Mouse (Mus musculus): ENCODE data around the gene Apbb2. TPM values are rescaled to one million over a fixed set of nuclear protein-coding genes. Genes with fewer than 3 reads are reported as not detected.
A peak's percentile ranks its signal among the peaks of the same experiment; 100 is the strongest.

Gene Apbb2
- polyA plus RNA-seq, 1 experiment from 2014 or later = 27.8 TPM

- H3K4me3 ChIP-seq (ENCODE audit: low read depth, low read length) = no peak overlapping the region
- H3K9ac ChIP-seq (replicated peaks; ENCODE audit: low read length) = no peak overlapping the region
- ATAC-seq (replicated peaks; ENCODE audit: insufficient number of reproducible peaks, low FRiP score, low TSS enrichment, low read depth) = no peak
- H3K36me3 ChIP-seq (replicated peaks; ENCODE audit: control insufficient read depth, insufficient read depth, low read depth, low read length) = no peaks in the 10 kb centered on the region
- no peak overlapping the region for H3K4me2 ChIP-seq (ENCODE audit: low read depth, low read length)
- WGBS = 31% methylated on average over 9 of the region's 9 CpGs
- H3K9me3 ChIP-seq (replicated peaks; ENCODE audit: control insufficient read depth, low read length) = no peaks in the 10 kb centered on the region
- H3K27me3 ChIP-seq (ENCODE audit: control insufficient read depth, insufficient read depth, low read length) = no peaks in the 10 kb centered on the region
- no peak overlapping the region for H3K27ac ChIP-seq (replicated peaks; ENCODE audit: low read depth, low read length)
- H3K4me1 ChIP-seq (ENCODE audit: control insufficient read depth, insufficient read depth, low read length) = no peaks in the 10 kb centered on the region; the same call in 1 of the 2 replicates
- DNase-seq (ENCODE audit: low spot score) = no peak
Observed at GRCm38 (mm10) chr5:66535566-66536236, 82.9 kb downstream of the Apbb2 start.

DNA sequence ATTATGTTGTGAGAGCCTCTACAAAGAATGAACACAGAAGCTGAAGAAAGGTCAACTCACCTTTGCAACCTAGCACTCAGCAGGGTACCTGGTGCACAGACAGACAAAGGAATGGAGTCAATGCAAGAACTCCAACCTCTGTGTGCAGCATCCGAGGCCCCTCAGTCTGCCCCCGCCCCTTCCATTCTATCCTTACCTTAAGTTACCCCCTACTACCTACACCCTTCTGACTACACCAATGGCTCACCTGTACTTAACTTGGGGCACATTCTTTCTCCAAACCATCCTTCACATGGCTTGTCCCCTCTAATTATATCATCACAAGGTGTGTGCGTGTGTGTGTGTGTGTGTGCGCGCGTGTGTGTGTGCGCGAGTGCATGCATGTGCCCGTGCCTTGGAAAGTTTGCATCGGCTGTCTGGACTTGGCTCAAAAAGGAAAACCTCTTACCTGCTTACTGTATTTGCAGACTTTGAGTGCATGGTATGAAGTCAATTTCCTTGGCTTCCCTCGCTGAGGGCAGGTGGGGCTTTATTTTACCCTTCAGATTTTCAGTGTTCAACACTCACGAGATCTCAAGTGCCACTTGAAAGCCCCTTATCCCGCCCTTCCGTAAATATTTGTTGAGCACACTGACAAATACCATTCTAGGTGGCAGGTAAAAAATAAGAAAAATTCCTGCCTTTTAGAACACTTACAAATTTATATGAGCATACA lies 84.7 kb downstream of the Apbb2 start:
- Histone ChIP-seq H3K27me3 (ENCODE audit: control insufficient read depth, insufficient read depth, low read length) (no peaks in the 10 kb centered on the region), H3K4me3 (ENCODE audit: low read depth, low read length) (no peak overlapping the region), H3K36me3 (replicated peaks; ENCODE audit: control insufficient read depth, insufficient read depth, low read depth, low read length) (no peaks in the 10 kb centered on the region; the same call in 1 of the 2 replicates), H3K4me2 (ENCODE audit: low read depth, low read length) (no peak overlapping the region), H3K27ac (replicated peaks; ENCODE audit: low read depth, low read length) (no peak overlapping the region), H3K9me3 (replicated peaks; ENCODE audit: control insufficient read depth, low read length) (no peaks in the 10 kb centered on the region), H3K4me1 (ENCODE audit: control insufficient read depth, insufficient read depth, low read length) (no peaks in the 10 kb centered on the region; the same call in 1 of the 2 replicates), H3K9ac (replicated peaks; ENCODE audit: low read length) (no peak overlapping the region)
- ATAC-seq (replicated peaks; ENCODE audit: insufficient number of reproducible peaks, low FRiP score, low TSS enrichment, low read depth) = no peak
- 93% methylated on average over 14 of the region's 14 CpGs for WGBS
- DNase-seq (ENCODE audit: low spot score) = no peak

GRCm38 (mm10) chr5:66532827-66533226 lies 85.8 kb downstream of the Apbb2 start:
- Histone ChIP-seq H3K27me3 (ENCODE audit: control insufficient read depth, insufficient read depth, low read length) (no peaks in the 10 kb centered on the region), H3K4me1 (ENCODE audit: control insufficient read depth, insufficient read depth, low read length) (no peaks in the 10 kb centered on the region; the same call in 1 of the 2 replicates)
- no peak for DNase-seq (ENCODE audit: low spot score)

DNA sequence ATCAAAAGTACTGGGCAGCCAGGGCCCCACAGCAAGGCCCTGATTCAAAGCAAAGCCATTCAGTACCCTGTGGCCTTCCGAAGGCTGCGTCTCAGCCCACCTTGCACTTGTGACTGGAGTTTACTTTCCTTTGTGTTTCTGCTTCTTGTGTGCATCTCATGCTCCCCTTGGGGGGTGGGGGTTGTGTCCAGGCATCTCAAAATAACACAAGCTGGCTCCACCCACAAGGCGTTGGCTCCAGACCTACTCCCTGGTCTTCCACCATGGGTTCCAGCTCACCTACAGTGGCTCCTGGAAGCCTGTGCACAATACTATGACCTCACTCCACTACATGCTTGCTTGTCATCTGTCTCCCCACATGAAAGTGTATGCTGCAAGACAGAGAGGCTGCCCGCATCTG lies 88.2 kb downstream of the Apbb2 start:
- H3K27me3 ChIP-seq (ENCODE audit: control insufficient read depth, insufficient read depth, low read length) = no peaks in the 10 kb centered on the region
- no peak for ATAC-seq (replicated peaks; ENCODE audit: insufficient number of reproducible peaks, low FRiP score, low TSS enrichment, low read depth)
- no peaks in the 10 kb centered on the region for H3K9me3 ChIP-seq (replicated peaks; ENCODE audit: control insufficient read depth, low read length)
- no peak overlapping the region for H3K4me3 ChIP-seq (ENCODE audit: low read depth, low read length)
- H3K4me1 ChIP-seq (ENCODE audit: control insufficient read depth, insufficient read depth, low read length) = peaks cover 6% of the 10 kb centered on the region
- DNase-seq (ENCODE audit: low spot score) = no peak
- H3K36me3 ChIP-seq (replicated peaks; ENCODE audit: control insufficient read depth, insufficient read depth, low read depth, low read length) = no peaks in the 10 kb centered on the region; the same call in 1 of the 2 replicates
- no peak overlapping the region for H3K4me2 ChIP-seq (ENCODE audit: low read depth, low read length)
- WGBS = 86% methylated on average over 4 of the region's 4 CpGs
- no peak overlapping the region for H3K27ac ChIP-seq (replicated peaks; ENCODE audit: low read depth, low read length)
- no peak overlapping the region for H3K9ac ChIP-seq (replicated peaks; ENCODE audit: low read length)

More at GRCm38 (mm10) chr5:66532827-66533226, 85.8 kb downstream of the Apbb2 start:
- no peak for ATAC-seq (replicated peaks; ENCODE audit: insufficient number of reproducible peaks, low FRiP score, low TSS enrichment, low read depth)
- no peak overlapping the region for H3K4me2 ChIP-seq (ENCODE audit: low read depth, low read length)
- H3K9me3 ChIP-seq (replicated peaks; ENCODE audit: control insufficient read depth, low read length) = no peaks in the 10 kb centered on the region
- H3K27ac ChIP-seq (replicated peaks; ENCODE audit: low read depth, low read length) = no peak overlapping the region
- H3K4me3 ChIP-seq (ENCODE audit: low read depth, low read length) = no peak overlapping the region
- 80% methylated on average over 6 of the region's 6 CpGs for WGBS
- no peaks in the 10 kb centered on the region; the same call in 1 of the 2 replicates for H3K36me3 ChIP-seq (replicated peaks; ENCODE audit: control insufficient read depth, insufficient read depth, low read depth, low read length)
- H3K9ac ChIP-seq (replicated peaks; ENCODE audit: low read length) = no peak overlapping the region

GRCm38 (mm10) chr5:66529631-66530030 lies 89.0 kb downstream of the Apbb2 start:
- H3K4me3 ChIP-seq (ENCODE audit: low read depth, low read length) = no peak overlapping the region
- DNase-seq (ENCODE audit: low spot score) (no peak), ATAC-seq (replicated peaks; ENCODE audit: insufficient number of reproducible peaks, low FRiP score, low TSS enrichment, low read depth) (no peak)
- no peak overlapping the region for H3K4me2 ChIP-seq (ENCODE audit: low read depth, low read length)
- 89% methylated on average over 7 of the region's 7 CpGs for WGBS
- H3K4me1 ChIP-seq (ENCODE audit: control insufficient read depth, insufficient read depth, low read length) = peaks cover 7% of the 10 kb centered on the region
- no peak overlapping the region for H3K27ac ChIP-seq (replicated peaks; ENCODE audit: low read depth, low read length)
- H3K36me3 ChIP-seq (replicated peaks; ENCODE audit: control insufficient read depth, insufficient read depth, low read depth, low read length) = no peaks in the 10 kb centered on the region; the same call in 1 of the 2 replicates
- H3K27me3 ChIP-seq (ENCODE audit: control insufficient read depth, insufficient read depth, low read length) = no peaks in the 10 kb centered on the region
- H3K9ac ChIP-seq (replicated peaks; ENCODE audit: low read length) = no peak overlapping the region
- H3K9me3 ChIP-seq (replicated peaks; ENCODE audit: control insufficient read depth, low read length) = no peaks in the 10 kb centered on the region

DNA sequence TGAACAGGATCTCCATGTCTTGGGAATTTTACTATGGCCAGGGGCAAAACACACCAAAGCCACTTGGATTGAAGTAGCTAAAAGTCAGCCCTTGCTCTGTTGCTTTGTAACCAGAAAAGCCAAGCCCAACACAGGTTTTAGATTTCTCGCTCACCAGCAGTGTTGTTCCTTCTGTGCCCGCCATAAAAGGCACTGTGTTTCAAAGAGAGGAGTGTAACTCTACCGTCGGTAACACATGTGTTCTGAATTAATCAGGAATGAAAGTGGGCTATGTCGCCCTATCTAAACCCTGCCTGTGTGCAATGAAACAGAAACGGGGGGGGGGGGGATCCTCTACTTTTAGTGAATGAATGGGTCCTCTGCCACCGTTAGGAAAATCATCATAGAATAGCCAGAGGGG lies 90.0 kb downstream of the Apbb2 start:
- Histone ChIP-seq H3K4me3 (ENCODE audit: low read depth, low read length) (no peak overlapping the region), H3K27me3 (ENCODE audit: control insufficient read depth, insufficient read depth, low read length) (no peaks in the 10 kb centered on the region), H3K4me2 (ENCODE audit: low read depth, low read length) (no peak overlapping the region), H3K27ac (replicated peaks; ENCODE audit: low read depth, low read length) (peak overlapping the region; percentile 61), H3K4me1 (ENCODE audit: control insufficient read depth, insufficient read depth, low read length) (peaks cover 7% of the 10 kb centered on the region), H3K36me3 (replicated peaks; ENCODE audit: control insufficient read depth, insufficient read depth, low read depth, low read length) (no peaks in the 10 kb centered on the region; the same call in 1 of the 2 replicates), H3K9ac (replicated peaks; ENCODE audit: low read length) (no peak overlapping the region), H3K9me3 (replicated peaks; ENCODE audit: control insufficient read depth, low read length) (no peaks in the 10 kb centered on the region)
- DNase-seq (ENCODE audit: low spot score) = peak; percentile 88
- whole genome bisulfite sequencing = 11% methylated on average over 7 of the region's 7 CpGs
- ATAC-seq (replicated peaks; ENCODE audit: insufficient number of reproducible peaks, low FRiP score, low TSS enrichment, low read depth) = peak; percentile 87

DNA sequence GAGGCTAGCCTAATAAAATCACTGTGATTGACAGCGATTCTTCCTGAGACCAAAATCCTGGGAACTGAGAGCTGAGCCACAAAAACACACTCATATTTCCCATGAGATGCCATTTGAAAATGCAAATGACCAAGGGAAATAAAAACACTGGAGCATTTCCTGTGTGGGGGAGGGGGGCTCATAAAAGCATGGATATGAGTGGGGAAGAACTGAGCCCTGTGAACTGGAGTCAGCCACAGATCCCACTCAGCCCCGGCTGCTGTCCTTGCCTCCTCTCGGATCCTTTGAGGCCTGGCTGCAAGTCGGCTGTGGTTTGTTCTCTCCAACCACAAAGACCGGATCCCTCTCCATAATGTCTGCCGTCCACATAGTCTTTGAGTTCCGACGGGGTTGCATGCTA lies 91.5 kb downstream of the Apbb2 start:
- no peak overlapping the region for H3K9ac ChIP-seq (replicated peaks; ENCODE audit: low read length)
- H3K4me2 ChIP-seq (ENCODE audit: low read depth, low read length) = no peak overlapping the region
- peaks cover 7% of the 10 kb centered on the region for H3K4me1 ChIP-seq (ENCODE audit: control insufficient read depth, insufficient read depth, low read length)
- H3K9me3 ChIP-seq (replicated peaks; ENCODE audit: control insufficient read depth, low read length) = no peaks in the 10 kb centered on the region
- WGBS = 63% methylated on average over 8 of the region's 8 CpGs
- H3K4me3 ChIP-seq (ENCODE audit: low read depth, low read length) = no peak overlapping the region
- no peaks in the 10 kb centered on the region; the same call in 1 of the 2 replicates for H3K36me3 ChIP-seq (replicated peaks; ENCODE audit: control insufficient read depth, insufficient read depth, low read depth, low read length)
- no peak overlapping the region for H3K27ac ChIP-seq (replicated peaks; ENCODE audit: low read depth, low read length)
- ATAC-seq (replicated peaks; ENCODE audit: insufficient number of reproducible peaks, low FRiP score, low TSS enrichment, low read depth) (no peak), DNase-seq (ENCODE audit: low spot score) (no peak)
- no peaks in the 10 kb centered on the region for H3K27me3 ChIP-seq (ENCODE audit: control insufficient read depth, insufficient read depth, low read length)

GRCm38 (mm10) chr5:66525002-66525401 lies 93.6 kb downstream of the Apbb2 start:
- Histone ChIP-seq H3K9me3 (replicated peaks; ENCODE audit: control insufficient read depth, low read length) (no peaks in the 10 kb centered on the region), H3K4me2 (ENCODE audit: low read depth, low read length) (no peak overlapping the region), H3K27me3 (ENCODE audit: control insufficient read depth, insufficient read depth, low read length) (no peaks in the 10 kb centered on the region), H3K9ac (replicated peaks; ENCODE audit: low read length) (no peak overlapping the region), H3K4me3 (ENCODE audit: low read depth, low read length) (no peak overlapping the region), H3K27ac (replicated peaks; ENCODE audit: low read depth, low read length) (no peak overlapping the region), H3K4me1 (ENCODE audit: control insufficient read depth, insufficient read depth, low read length) (peaks cover 7% of the 10 kb centered on the region), H3K36me3 (replicated peaks; ENCODE audit: control insufficient read depth, insufficient read depth, low read depth, low read length) (no peaks in the 10 kb centered on the region)
- DNase-seq (ENCODE audit: low spot score) (peak; percentile 54), ATAC-seq (replicated peaks; ENCODE audit: insufficient number of reproducible peaks, low FRiP score, low TSS enrichment, low read depth) (no peak)
- WGBS = 56% methylated on average over 4 of the region's 4 CpGs
